Mouse (Mus musculus) thymus, adult 2 months (tissue): ENCODE data around the gene C2cd2l. TPM values are rescaled to one million over a fixed set of nuclear protein-coding genes. Genes with fewer than 3 reads are reported as not detected.
A peak's percentile ranks its signal among the peaks of the same experiment; 100 is the strongest.
"Not testable (repeated sequence)": the region's sequence is repeated elsewhere in the genome, so short reads cannot be mapped to it uniquely, and the experiment has no call there.

ENCODE experiments used
- DNase-seq: peaks from one replicate; pipeline ENCODE4 v3.0.0; 2021
- H3K27ac ChIP-seq: fragments of 200-500 bp; 2 replicates; pipeline ENCODE4 v1.5.1; 2012; ENCODE audit warnings: low read length, control low read depth; ENCODE audit not compliant: control insufficient read depth, insufficient read depth
- H3K27me3 ChIP-seq: fragments of 200-500 bp; 2 replicates; pipeline ENCODE4 v1.6.1; 2012; ENCODE audit warnings: mild to moderate bottlenecking, low read length, moderate library complexity, mixed read lengths; ENCODE audit not compliant: control insufficient read depth, insufficient read depth
- H3K36me3 ChIP-seq: fragments of 200-500 bp; 2 replicates; pipeline ENCODE4 v1.6.1; 2012; ENCODE audit warnings: mild to moderate bottlenecking, low read length, moderate library complexity; ENCODE audit not compliant: control insufficient read depth, insufficient read depth
- H3K4me1 ChIP-seq: fragments of 200-500 bp; replicated peaks from 2 replicates; pipeline ENCODE4 v1.6.1; 2012; ENCODE audit warnings: low read length; ENCODE audit not compliant: control insufficient read depth, insufficient read depth
- H3K4me3 ChIP-seq: fragments of 200-500 bp; 2 replicates; pipeline ENCODE4 v1.5.1; 2012; ENCODE audit warnings: mild to moderate bottlenecking, low read length, control low read depth, moderate library complexity; ENCODE audit not compliant: control insufficient read depth, insufficient read depth
- CTCF ChIP-seq: fragments of 200-500 bp; IDR thresholded peaks from 2 replicates; pipeline ENCODE4 v1.5.1; 2012; ENCODE audit warnings: mild to moderate bottlenecking, control low read depth, low read length, moderate library complexity, borderline replicate concordance; ENCODE audit not compliant: control insufficient read depth, poor library complexity, insufficient read depth; ENCODE audit errors: extremely low read depth
- POLR2A ChIP-seq: fragments of 200-500 bp; IDR thresholded peaks from 2 replicates; pipeline ENCODE4 v1.6.1; 2012; ENCODE audit warnings: mild to moderate bottlenecking, low read length, control low read depth, moderate library complexity; ENCODE audit not compliant: control insufficient read depth, poor library complexity, insufficient read depth; ENCODE audit errors: extremely low read depth
- WGBS: fragments of 180-500 bp; shearing (Covaris S2); methylation state at CpG from one replicate; pipeline ENCODE4 v1.1.7; 2018; 5-methylcytosine and 5-hydroxymethylcytosine counted together
- polyA plus RNA-seq: library from polyadenylated mRNA; depleted of rRNA; stranded (reverse); fragments of >200 nt; gene quantifications from 2 replicates; pipeline ENCODE4 v1.2.3, GENCODE M21; 2012

Gene C2cd2l
- polyA plus RNA-seq, 1 experiment = 110 TPM

GRCm38 (mm10) chr9:44306532-44306931 lies 13.6 kb downstream of the C2cd2l start:
- WGBS = 91% methylated on average over 6 of the region's 6 CpGs
- Histone ChIP-seq H3K27me3 (no peaks in the 10 kb centered on the region), H3K36me3 (peaks cover 16% of the 10 kb centered on the region), H3K27ac (peak overlapping the region; percentile 93), H3K4me3 (no peak overlapping the region), H3K4me1 (peaks cover 17% of the 10 kb centered on the region)
- TF ChIP-seq CTCF (no peak), POLR2A (no peak)
- DNase-seq = no peak

- under 1% methylated on average over 54 of the region's 54 CpGs for WGBS
- peak within 1 kb of the TSS; percentile 70 for H3K27ac ChIP-seq
- H3K27me3 ChIP-seq = no peaks in the 10 kb centered on the region
- peaks cover 17% of the 10 kb centered on the region for H3K4me1 ChIP-seq
- H3K36me3 ChIP-seq = peaks cover 16% of the 10 kb centered on the region
- DNase-seq = peak; percentile 96
- TF ChIP-seq POLR2A = peak; percentile 75
- peak; percentile 69; the same call in 1 of the 2 replicates for TF ChIP-seq CTCF
- peak within 1 kb of the TSS; percentile 71 for H3K4me3 ChIP-seq
Observed at GRCm38 (mm10) chr9:44305466-44306079, 14.5 kb downstream of the C2cd2l start, which contains the start of gene Hinfp. Hinfp (minus strand) TSS chr9:44305671.

GRCm38 (mm10) chr9:44300001-44300400 lies 20.1 kb downstream of the C2cd2l start:
- H3K27ac ChIP-seq, H3K4me1 ChIP-seq, H3K4me3 ChIP-seq, DNase-seq, H3K27me3 ChIP-seq: not testable (repeated sequence)
- WGBS = 97% methylated on average over 3 of the region's 3 CpGs
- H3K36me3 ChIP-seq = peaks cover 67% of the 10 kb centered on the region

GRCm38 (mm10) chr9:44292490-44292889 lies 27.6 kb downstream of the C2cd2l start:
- H3K4me1 ChIP-seq = peaks cover 9% of the 10 kb centered on the region
- H3K4me3 ChIP-seq = no peak overlapping the region
- no peak for TF ChIP-seq POLR2A
- no peak for TF ChIP-seq CTCF
- peaks cover 9% of the 10 kb centered on the region for H3K27me3 ChIP-seq
- peaks cover 43% of the 10 kb centered on the region for H3K36me3 ChIP-seq
- WGBS = 81% methylated on average over 3 of the region's 3 CpGs
- DNase-seq = peak; percentile 73
- H3K27ac ChIP-seq = no peak overlapping the region

- H3K27me3 ChIP-seq = peaks cover 20% of the 10 kb centered on the region
- no peak for DNase-seq
- peaks cover 15% of the 10 kb centered on the region for H3K4me1 ChIP-seq
- no peak overlapping the region for H3K4me3 ChIP-seq
- WGBS = 60% methylated on average over 11 of the region's 11 CpGs
- TF ChIP-seq CTCF (no peak), POLR2A (no peak)
- H3K36me3 ChIP-seq = peaks cover 16% of the 10 kb centered on the region
- no peak overlapping the region for H3K27ac ChIP-seq
Observed at GRCm38 (mm10) chr9:44288959-44289291, 31.2 kb downstream of the C2cd2l start.

GRCm38 (mm10) chr9:44288076-44288958 lies 31.8 kb downstream of the C2cd2l start, which contains the start of gene Abcg4:
Abcg4 (minus strand) TSS chr9:44288615.
- no peak for TF ChIP-seq POLR2A
- TF ChIP-seq CTCF = no peak
- 8% methylated on average over 38 of the region's 38 CpGs for WGBS
- Histone ChIP-seq H3K27ac (no peak within 1 kb of the TSS), H3K36me3 (peaks cover 15% of the 10 kb centered on the region), H3K4me3 (peak within 1 kb of the TSS; percentile 9; the same call in 1 of the 2 replicates), H3K27me3 (peaks cover 20% of the 10 kb centered on the region), H3K4me1 (peaks cover 15% of the 10 kb centered on the region)
- DNase-seq = no peak
